8 mouse cellular contexts compared by ENCODE assay signal in genomic region chr13:52981441-52982281, GRCm38 (mm10). TPM values are rescaled to one million over a fixed set of nuclear protein-coding genes. Genes with fewer than 3 reads are reported as not detected.
A peak's percentile ranks its signal among the peaks of the same experiment; 100 is the strongest.
DNase-seq lines count a peak whose midpoint lies in the region; ATAC-seq and TF ChIP-seq lines count a peak whose summit lies in the region.

No protein-coding gene starts in this region.

- TF ChIP-seq RAD21 in MEL (IDR thresholded peaks at IDR 0.05; ENCODE audit: low read depth, low read length) = no peak

- H3K4me3 ChIP-seq in MEL (ENCODE audit: control insufficient read depth in 1 of 2, insufficient read depth in 1 of 2, low read depth in 2 of 2, low read length in 2 of 2) = peak overlapping the region; percentile 68 to 79
- peak overlapping the region; percentile 70 for H3K4me3 ChIP-seq in bone marrow macrophage, adult 2 months (ENCODE audit: insufficient read depth, low read length)
- peak overlapping the region; percentile 77 for H3K4me3 ChIP-seq in forebrain, embryonic 14.5 days (ENCODE audit: low read depth, low read length)

- ATAC-seq in forebrain, embryonic 14.5 days = peak; percentile 11

- no peaks in the 10 kb centered on the region for H3K4me1 ChIP-seq in MEL (ENCODE audit: control insufficient read depth in 1 of 2, insufficient read depth in 2 of 2, low read length in 2 of 2)
- peaks cover 36% of the 10 kb centered on the region for H3K4me1 ChIP-seq in bone marrow macrophage, adult 2 months (ENCODE audit: control insufficient read depth, insufficient read depth, low read length)
- peaks cover 12% of the 10 kb centered on the region for H3K4me1 ChIP-seq in forebrain, embryonic 14.5 days (ENCODE audit: control insufficient read depth, insufficient read depth, low read length)

- DNase-seq in MEL (ENCODE audit: low read depth, low spot score) = peak; percentile 49
- peak; percentile 76 for DNase-seq in forebrain, embryonic 14.5 days (ENCODE audit: low spot score)
- DNase-seq in heart, postnatal 36 days = peak; percentile 60 to 72
- peak; percentile 34 to 38 for DNase-seq in layer of hippocampus, postnatal 14 days (ENCODE audit: low spot score in 2 of 2)
- peak; percentile 51 for DNase-seq in lung, postnatal 10 days
- peak; percentile 18 for DNase-seq in ovary, postnatal 36 days (ENCODE audit: low spot score)
- peak; percentile 46 for DNase-seq in urinary bladder, postnatal 25 days (ENCODE audit: low spot score)

- H3K27me3 ChIP-seq in MEL (ENCODE audit: control insufficient read depth in 1 of 2, insufficient read depth in 2 of 2, low read length in 2 of 2) = no peaks in the 10 kb centered on the region
- H3K27me3 ChIP-seq in forebrain, embryonic 14.5 days (replicated peaks; ENCODE audit: control insufficient read depth, insufficient read depth, low read length) = peaks cover 5% of the 10 kb centered on the region; the same call in 1 of the 2 replicates

- 1% methylated on average over 50 of the region's 51 CpGs for WGBS in forebrain, embryonic 14.5 days

- no peaks in the 10 kb centered on the region for H3K79me2 ChIP-seq in MEL (ENCODE audit: control insufficient read depth, insufficient read depth, low read length, poor library complexity)

- peak overlapping the region; percentile 59 for H3K9ac ChIP-seq in MEL (ENCODE audit: control insufficient read depth, low read depth, low read length, poor library complexity, severe bottlenecking)
- peak overlapping the region; percentile 89 for H3K9ac ChIP-seq in forebrain, embryonic 14.5 days (ENCODE audit: low read length)

- no peak overlapping the region for H3K27ac ChIP-seq in MEL (ENCODE audit: control insufficient read depth, low read depth, low read length)
- peak overlapping the region; percentile 14 for H3K27ac ChIP-seq in bone marrow macrophage, adult 2 months (ENCODE audit: insufficient read depth, low read depth, low read length)
- H3K27ac ChIP-seq in forebrain, embryonic 14.5 days (ENCODE audit: low read depth, low read length) = peak overlapping the region; percentile 93

- H3K9me3 ChIP-seq in MEL (replicated peaks; ENCODE audit: insufficient read depth, low read length) = no peaks in the 10 kb centered on the region
- H3K9me3 ChIP-seq in forebrain, embryonic 14.5 days (replicated peaks; ENCODE audit: control insufficient read depth, low read length) = no peaks in the 10 kb centered on the region

- TF ChIP-seq POLR2A in MEL (IDR thresholded peaks at IDR 0.05; ENCODE audit: control insufficient read depth in 1 of 2, insufficient read depth in 1 of 2, low read depth in 1 of 2, low read length in 2 of 2, poor library complexity in 1 of 2) = 0 out of 4 replicates have a peak, but pooled peaks of 1 of the 2 experiments have one; percentile 9
- no peak for TF ChIP-seq POLR2A in bone marrow macrophage, adult 2 months (IDR thresholded peaks at IDR 0.05; ENCODE audit: borderline replicate concordance, low read depth, low read length)

- intact Hi-C loops in heart, postnatal 36 days (cut with DNase I) = loop anchor here (1.0 to 5.0 kb wide), 3 partner anchors 159 to 396 kb away; partner anchors contain the start of gene Sptlc1

- H3K4me2 ChIP-seq in forebrain, embryonic 14.5 days (ENCODE audit: low read length) = peak overlapping the region; percentile 99

- TF ChIP-seq EP300 in MEL (IDR thresholded peaks at IDR 0.05; ENCODE audit: low read depth in 1 of 2, low read length in 2 of 2) = no peak

- peaks cover 0 to 2% of the 10 kb centered on the region in 2 experiments; a peak in 1 of 4 replicates for H3K36me3 ChIP-seq in MEL (ENCODE audit: control insufficient read depth in 1 of 2, insufficient read depth in 2 of 2, low read length in 2 of 2)
- H3K36me3 ChIP-seq in forebrain, embryonic 14.5 days (ENCODE audit: control insufficient read depth, insufficient read depth, low read length) = no peaks in the 10 kb centered on the region

- TF ChIP-seq CTCF in MEL (IDR thresholded peaks at IDR 0.05 in 2 of 3, conservative IDR thresholded peaks at IDR 0.05 in 1 of 3; ENCODE audit: control insufficient read depth in 1 of 3, insufficient read depth in 1 of 3, low read depth in 2 of 3, low read length in 3 of 3, poor library complexity in 1 of 3, severe bottlenecking in 1 of 3) = no peak
- no peak for TF ChIP-seq CTCF in bone marrow macrophage, adult 2 months (IDR thresholded peaks at IDR 0.05; ENCODE audit: low read depth, low read length)

TF ChIP-seq in MEL, 35 proteins besides CTCF, POLR2A, EP300 and RAD21:
- peak; percentile 46 for TF ChIP-seq MXI1 (IDR thresholded peaks at IDR 0.05; ENCODE audit: low read depth, low read length)
- TF ChIP-seq MYC (IDR thresholded peaks at IDR 0.05; ENCODE audit: low read depth, low read length) = no peak

RNA-seq across cellular contexts. Expression of gene Nfil3, which starts 0.8 kb away (rescaled TPM):
- 0.35 and 0.65 TPM in 2 replicates for total RNA-seq in MEL (2012; rRNA removed)
- polyA plus RNA-seq in MEL (2012; ENCODE audit: insufficient read depth in 1 of 2, insufficient read length in 2 of 2, low read depth in 1 of 2, low replicate concordance in 2 of 2, missing spikeins in 1 of 2) = under 1 TPM in 1 of 2 experiments, not detected in 1; 0.93 TPM
- 11.7 and 13.1 TPM in 2 replicates for polyA plus RNA-seq in bone marrow macrophage, adult 2 months (2012; ENCODE audit: insufficient read depth, insufficient read length, missing spikeins)
- 38.1 and 53.7 TPM in 2 replicates for polyA plus RNA-seq in forebrain, embryonic 14.5 days (2014; fragmentation: Nextera tagmentation; extraction: Ambion mirVana)
- 10 to 100 TPM; 10.3 to 25.7 TPM for total RNA-seq in heart, postnatal 36 days (2021)
- total RNA-seq in layer of hippocampus, postnatal 14 days (2021) = 10 to 100 TPM; 10.7 to 13.6 TPM

RNA-seq across cellular contexts. Expression of gene Auh, which starts 52.2 kb away (rescaled TPM):
- 14.7 TPM in 2 replicates for total RNA-seq in MEL (2012; rRNA removed)
- polyA plus RNA-seq in MEL (2012; ENCODE audit: insufficient read depth in 1 of 2, insufficient read length in 2 of 2, low read depth in 1 of 2, low replicate concordance in 2 of 2, missing spikeins in 1 of 2) = 10 to 100 TPM in 1 of 2 experiments, not detected in 1; 19.5 TPM
- 39.3 and 41.6 TPM in 2 replicates for polyA plus RNA-seq in bone marrow macrophage, adult 2 months (2012; ENCODE audit: insufficient read depth, insufficient read length, missing spikeins)
- 47.9 and 55.9 TPM in 2 replicates for polyA plus RNA-seq in forebrain, embryonic 14.5 days (2014; fragmentation: Nextera tagmentation; extraction: Ambion mirVana)
- 100 to 1,000 TPM; 139 to 141 TPM for total RNA-seq in heart, postnatal 36 days (2021)
- 100 to 1,000 TPM in 1 of 2 experiments, 10 to 100 TPM in 1; 99.3 to 109 TPM for total RNA-seq in layer of hippocampus, postnatal 14 days (2021)

Comparison
In these comparisons a context has a peak if more than half of its experiments do, and no peak if none do; other contexts are left out.
1. DNase-seq: peak in every context shown above with its lines; median percentile 76 in forebrain, embryonic 14.5 days; 66 in heart, postnatal 36 days; 51 in lung, postnatal 10 days; 49 in MEL; 46 in urinary bladder, postnatal 25 days; 36 in layer of hippocampus, postnatal 14 days; 18 in ovary, postnatal 36 days.